Mouse (Mus musculus) MN1 (cell line): ENCODE measurements around the gene Epor.

ENCODE experiments used
- DNase-seq: peaks from one replicate; pipeline ENCODE4 v3.0.0-alpha.2; 2016; ENCODE audit warnings: low spot score

Epor gene

DNA sequence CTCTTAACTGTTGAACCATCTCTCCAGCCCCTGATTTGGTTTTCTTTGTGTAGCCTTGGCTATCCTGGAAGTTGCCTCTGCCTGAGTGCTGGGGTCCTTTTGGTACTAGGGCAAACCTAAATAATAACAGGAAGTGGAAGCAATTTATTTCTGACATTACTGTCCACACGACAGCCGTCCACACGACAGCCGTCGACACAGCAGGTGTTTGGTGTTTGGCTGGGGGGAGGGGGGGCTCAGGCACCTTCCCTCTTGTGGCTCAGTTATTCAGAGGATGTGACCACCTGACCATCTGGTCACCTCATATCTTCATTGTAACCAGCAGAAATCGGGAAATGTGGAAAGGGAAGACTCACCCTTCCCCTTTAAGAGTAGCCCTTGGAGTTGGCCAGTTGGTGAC lies 5.6 kb upstream of the Epor start:
- DNase-seq, result no peak

- DNase-seq, result peak; percentile 48
Measured at GRCm38 (mm10) chr9:21962416-21963059, 768 bp downstream of the Epor start.

- DNase-seq, result no peak
Measured at GRCm38 (mm10) chr9:21962010-21962409, 1.3 kb downstream of the Epor start.

- DNase-seq, result no peak
Measured at GRCm38 (mm10) chr9:21961366-21961980, 1.8 kb downstream of the Epor start.

DNA sequence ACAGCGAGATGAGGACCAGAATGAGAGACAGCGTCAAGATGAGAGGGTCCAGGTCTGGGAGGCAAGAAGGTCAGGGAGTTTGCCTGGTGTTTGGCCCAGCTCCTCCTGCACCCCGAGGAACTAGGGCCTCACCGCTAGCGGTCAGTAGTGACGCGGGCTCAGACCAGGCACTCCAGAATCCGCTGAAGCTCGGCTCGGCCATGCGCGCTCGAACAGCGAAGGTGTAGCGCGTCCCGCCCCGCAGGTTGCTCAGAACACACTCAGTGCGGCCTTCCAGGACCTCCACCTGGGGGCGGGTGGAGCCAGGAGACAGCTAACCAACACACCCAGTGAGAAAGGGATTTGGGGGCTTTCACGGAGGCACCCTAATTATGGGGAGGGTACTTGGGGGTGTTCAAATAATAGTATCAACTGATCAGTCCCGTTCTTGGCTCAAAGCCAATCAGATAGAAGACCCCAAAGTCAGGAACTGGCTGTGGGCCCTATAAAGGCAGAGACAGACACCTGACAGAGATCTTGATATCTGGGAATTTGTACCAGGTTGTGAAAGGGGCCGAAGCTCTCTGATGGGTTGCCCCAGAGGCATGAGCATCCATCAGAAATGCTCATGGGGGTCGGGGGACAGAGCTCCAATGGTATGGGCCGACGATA lies 2.6 kb downstream of the Epor start:
- DNase-seq, result no peak

- no peak for DNase-seq
Measured at GRCm38 (mm10) chr9:21960135-21960534, 3.2 kb downstream of the Epor start.

DNA sequence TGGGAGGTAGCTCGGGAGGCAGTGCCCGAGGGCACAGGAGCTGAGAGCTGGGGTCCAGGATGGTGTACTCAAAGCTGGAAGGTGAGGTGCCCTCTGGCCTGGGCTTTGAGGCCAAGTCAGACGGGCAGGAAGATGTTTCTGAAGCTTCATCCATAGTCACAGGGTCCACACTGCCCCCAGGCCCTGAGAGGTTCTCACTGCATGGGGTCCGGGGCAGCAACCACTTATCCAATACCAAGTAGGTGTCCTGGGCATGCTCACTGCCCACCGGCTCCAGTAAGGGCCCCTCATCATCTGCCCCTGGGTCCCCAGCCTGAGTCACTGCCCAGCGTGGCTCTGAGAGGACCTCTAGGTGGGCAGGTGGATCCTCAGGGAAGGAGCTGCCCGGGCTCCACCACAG lies 4.1 kb downstream of the Epor start:
- DNase-seq, result no peak

- no peak for DNase-seq
Measured at GRCm38 (mm10) chr9:21958372-21958771, 4.9 kb downstream of the Epor start.

- DNase-seq, result peak; percentile 93
Measured at GRCm38 (mm10) chr9:21955570-21956281, 7.6 kb downstream of the Epor start, which contains the start of gene Swsap1. Gene Swsap1 (plus strand): TSS chr9:21955755.

DNA sequence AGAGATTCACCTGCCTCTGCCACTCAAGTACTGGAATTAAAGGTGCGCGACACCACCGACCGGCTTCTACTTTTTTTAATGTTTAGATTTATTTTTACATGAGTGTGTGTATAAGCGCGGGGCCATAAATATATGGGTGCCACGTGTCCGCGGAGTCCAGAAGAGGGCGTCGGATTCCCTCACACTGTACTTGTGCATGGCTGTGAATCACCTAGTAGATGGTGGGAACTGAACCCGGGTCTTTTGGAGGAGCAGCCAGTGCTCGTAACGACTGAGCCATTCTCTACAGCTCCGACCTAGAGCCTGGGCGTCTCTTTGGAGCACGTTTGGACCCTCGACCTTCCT lies 8.1 kb downstream of the Epor start:
- DNase-seq, result no peak

DNA sequence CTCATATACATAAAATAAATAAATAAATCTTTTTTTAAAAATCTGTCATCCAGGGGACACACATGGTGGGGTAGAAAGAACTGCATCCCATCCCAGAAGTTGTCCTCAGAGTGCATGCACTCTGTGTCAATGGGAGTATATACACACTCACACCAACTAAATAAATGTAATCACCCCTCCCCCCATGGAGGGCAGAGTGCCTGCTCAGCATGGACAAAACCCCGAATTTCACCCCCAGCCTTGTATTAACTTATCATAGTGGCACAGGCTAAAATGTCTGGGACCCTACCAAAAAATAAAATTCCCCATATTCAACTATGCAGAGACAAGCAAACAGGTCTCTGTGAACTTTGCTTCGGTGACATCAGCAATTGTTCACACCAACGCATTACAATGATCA lies 8.7 kb downstream of the Epor start:
- no peak for DNase-seq

DNA sequence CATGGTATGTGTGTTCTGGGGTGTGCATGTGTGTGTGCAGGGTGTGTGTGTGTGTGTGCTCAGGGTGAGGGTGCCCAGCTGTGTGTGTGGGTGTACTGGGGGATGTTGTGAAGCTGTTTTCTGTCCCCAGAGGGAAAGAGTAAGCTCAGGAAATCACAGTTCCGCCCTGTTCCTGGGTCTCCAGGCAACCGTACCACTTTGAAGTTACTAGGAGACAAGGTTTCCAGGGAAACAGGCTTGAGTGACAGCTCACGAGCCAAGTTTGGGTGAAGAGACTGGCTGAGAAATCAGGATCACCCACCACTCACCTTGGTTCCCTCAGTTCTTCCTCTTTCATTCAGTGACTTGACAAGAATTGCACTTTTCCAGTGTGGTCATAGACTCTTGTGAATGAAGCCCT lies 9.7 kb downstream of the Epor start:
- DNase-seq, result peak; percentile 41

DNA sequence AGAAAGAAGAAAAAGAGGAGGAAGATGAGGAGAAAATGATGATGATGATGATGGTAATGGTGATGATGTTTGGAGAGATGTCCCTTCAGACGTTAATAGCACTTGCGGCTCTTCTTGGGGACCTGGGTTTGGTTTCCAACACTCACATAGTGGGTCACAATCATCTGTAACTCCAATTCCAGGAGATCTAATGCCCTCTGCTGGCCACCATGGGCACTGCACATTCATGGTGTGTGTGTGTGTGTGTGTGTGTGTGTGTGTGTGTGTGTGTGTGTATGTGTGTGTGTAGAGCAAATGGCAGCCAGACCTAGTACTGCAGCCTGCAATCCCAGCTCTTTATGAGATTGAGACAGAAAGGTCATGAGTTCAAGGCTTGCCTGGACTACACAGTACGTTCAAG lies 11.3 kb downstream of the Epor start:
- DNase-seq, result no peak

DNA sequence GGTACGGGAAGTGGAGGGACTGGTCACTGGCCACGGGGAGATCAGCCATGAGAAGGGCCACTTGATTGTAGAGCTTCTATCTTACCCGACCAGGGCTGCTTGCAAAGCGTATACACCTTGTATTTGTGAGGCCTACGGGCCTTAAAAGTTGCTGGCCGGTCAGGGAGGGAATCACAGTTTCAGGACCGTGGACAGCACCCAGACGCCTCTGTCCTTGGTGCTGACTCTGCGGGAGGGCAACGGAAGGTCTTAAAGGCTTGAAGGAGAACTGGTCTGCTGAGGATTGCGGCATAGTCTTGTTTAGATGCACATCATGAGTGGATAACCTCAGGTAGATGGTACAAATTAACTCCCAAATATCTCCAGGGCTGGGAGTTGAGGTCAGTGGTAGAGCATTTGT lies 13.0 kb downstream of the Epor start:
- DNase-seq, result no peak

GRCm38 (mm10) chr9:21948790-21949189 lies 14.5 kb downstream of the Epor start:
- DNase-seq, result no peak

DNA sequence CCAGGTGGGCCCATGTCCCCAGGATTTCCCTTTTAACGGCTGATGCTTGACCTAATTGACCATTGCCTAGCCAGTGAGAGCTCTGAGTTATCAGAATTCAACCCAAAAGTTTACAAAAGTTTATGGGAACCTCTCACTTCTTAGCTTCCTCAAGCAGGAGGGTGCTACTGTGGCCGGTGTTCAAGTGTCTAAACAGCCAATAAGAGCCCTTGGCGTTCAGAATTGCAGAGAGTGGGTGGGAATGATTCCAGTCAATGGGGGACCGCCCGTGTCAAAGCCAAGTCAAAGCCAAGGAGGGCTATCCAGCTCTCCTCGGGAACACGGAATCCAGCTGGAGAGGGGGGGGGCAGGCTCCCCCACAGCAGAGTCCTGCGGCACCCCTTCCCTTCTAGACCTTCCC lies 15.2 kb downstream of the Epor start:
- DNase-seq, result no peak

GRCm38 (mm10) chr9:21947540-21948130 lies 15.7 kb downstream of the Epor start:
- no peak for DNase-seq

GRCm38 (mm10) chr9:21944267-21944666 lies 19.0 kb downstream of the Epor start:
- DNase-seq, result no peak

DNA sequence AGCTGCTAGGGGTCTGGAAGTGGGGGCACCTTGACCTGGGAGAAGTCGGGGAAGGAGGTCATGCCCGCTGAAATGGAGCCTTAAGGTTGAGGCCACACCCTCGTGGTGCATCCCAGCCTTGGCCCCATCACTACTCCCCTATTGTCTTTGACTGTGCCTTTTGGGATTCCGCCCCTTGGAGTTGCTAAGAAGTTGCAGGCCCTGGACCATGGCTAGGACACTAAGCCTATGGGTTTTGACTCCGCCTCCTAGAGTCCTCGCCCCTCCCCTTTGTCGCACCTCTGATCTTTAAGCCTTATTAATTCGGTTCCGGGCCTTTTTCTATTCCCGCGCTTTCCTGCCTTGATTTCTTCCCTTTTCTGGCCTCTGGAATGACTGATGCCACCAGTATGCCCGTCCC lies 19.7 kb downstream of the Epor start:
- no peak for DNase-seq

GRCm38 (mm10) chr9:21943046-21943445 lies 20.3 kb downstream of the Epor start:
- DNase-seq, result no peak

GRCm38 (mm10) chr9:21938234-21938855 lies 25.0 kb downstream of the Epor start:
- no peak for DNase-seq

- DNase-seq, result no peak
Measured at GRCm38 (mm10) chr9:21937711-21938175, 25.6 kb downstream of the Epor start.
